20 mouse cellular contexts compared by ENCODE assay signal in the genomic region with DNA sequence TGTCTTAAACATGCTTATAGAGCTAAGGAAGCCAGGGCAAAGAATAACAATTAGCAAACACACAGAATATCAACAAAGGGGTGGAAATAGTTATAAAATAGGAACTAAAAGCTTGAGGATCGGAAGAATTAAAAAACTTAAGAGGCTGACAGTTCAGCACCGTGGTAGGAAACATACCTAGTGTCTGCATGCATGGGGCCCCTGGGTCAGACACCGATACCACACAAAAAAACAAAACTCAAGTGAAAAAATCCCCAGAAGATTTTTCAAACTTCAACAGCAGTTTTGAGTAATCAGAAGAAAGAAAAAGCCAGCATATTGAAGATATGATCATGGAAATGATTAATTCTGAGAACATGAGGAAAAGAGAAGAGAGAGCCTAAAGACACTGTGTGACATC. TPM values are rescaled to one million over a fixed set of nuclear protein-coding genes. Genes with fewer than 3 reads are reported as not detected.
"Had no signal": no experiment of that assay in that cellular context is flagged by ENCODE, and none has a peak within 500 bp of the region (broad histone marks: within the 10 kb centered on the region; RNA-seq: fewer than 3 reads in every experiment).

No protein-coding gene starts in this region.

- H3K4me3 ChIP-seq: neural tube, embryonic 15.5 days; stomach, embryonic 15.5 days had no signal

- H3K36me3 ChIP-seq: neural tube, embryonic 15.5 days; stomach, embryonic 15.5 days had no signal

- H3K9me3 ChIP-seq: neural tube, embryonic 15.5 days; stomach, embryonic 15.5 days had no signal

- H3K9ac ChIP-seq: neural tube, embryonic 15.5 days; stomach, embryonic 15.5 days had no signal

- DNase-seq: retina, postnatal 1 day; right cerebral cortex, adult 18-20 months; right cerebral cortex, postnatal 14 days; right cerebral cortex, postnatal 25 days; right cerebral cortex, postnatal 4 days; spleen, adult 18-20 months; thymus, adult 18-20 months; thymus, adult 2 months; thymus, postnatal 14 days; thymus, postnatal 25 days; thymus, postnatal 36 days; thymus, postnatal 4 days had no signal

- H3K27ac ChIP-seq: neural tube, embryonic 15.5 days; stomach, embryonic 15.5 days; stomach, postnatal 0 days had no signal

- H3K4me1 ChIP-seq: neural tube, embryonic 15.5 days had no signal

- H3K4me2 ChIP-seq: neural tube, embryonic 15.5 days; stomach, embryonic 15.5 days had no signal

- H3K27me3 ChIP-seq: neural tube, embryonic 15.5 days; stomach, embryonic 15.5 days had no signal

RNA-seq across cellular contexts. Expression of a gene that starts 5.1 kb away (rescaled TPM):
- total RNA-seq: neutrophil, adult 5-6 weeks had no signal

RNA-seq across cellular contexts. Expression of a gene that starts 8.9 kb away (rescaled TPM):
- polyA plus RNA-seq: neural tube, embryonic 14.5 days; neural tube, embryonic 15.5 days; stomach, embryonic 14.5 days; stomach, embryonic 15.5 days; stomach, embryonic 16.5 days had no signal

RNA-seq across cellular contexts. Expression of a gene that starts 11.9 kb away (rescaled TPM):
- polyA plus RNA-seq: neural tube, embryonic 14.5 days; testis, adult 2 months had no signal
